Mouse (Mus musculus) spleen, adult 2 months (tissue): ENCODE data around the gene Hapln1. TPM values are rescaled to one million over a fixed set of nuclear protein-coding genes. Genes with fewer than 3 reads are reported as not detected.

Experiments used
- DNase-seq, 2 experiments: peaks; one replicate each; pipeline versions ENCODE4 v3.0.0 to v3.0.0-alpha.2; 2012 to 2021; ENCODE audit warnings: low spot score in 2 of 2, low read depth in 1 of 2
- H3K27ac ChIP-seq: fragments of 200-500 bp; 2 replicates; pipeline ENCODE4 v1.5.1; 2012; ENCODE audit warnings: low read length, inconsistent platforms; ENCODE audit not compliant: insufficient read depth
- H3K27me3 ChIP-seq: fragments of 200-500 bp; 2 replicates; pipeline ENCODE4 v1.6.1; 2012; ENCODE audit warnings: mild to moderate bottlenecking, moderate library complexity, low read length, inconsistent platforms; ENCODE audit not compliant: control insufficient read depth, insufficient read depth
- H3K36me3 ChIP-seq: fragments of 200-500 bp; 2 replicates; pipeline ENCODE4 v1.6.1; 2012; ENCODE audit warnings: mild to moderate bottlenecking, low read length, inconsistent platforms; ENCODE audit not compliant: control insufficient read depth, insufficient read depth
- H3K4me1 ChIP-seq: fragments of 200-500 bp; 2 replicates; pipeline ENCODE4 v1.6.1; 2011; ENCODE audit warnings: inconsistent platforms; ENCODE audit not compliant: control insufficient read depth, insufficient read depth, insufficient read length
- H3K4me3 ChIP-seq: fragments of 200-500 bp; 2 replicates; pipeline ENCODE4 v1.5.1; 2011; ENCODE audit warnings: mild to moderate bottlenecking, inconsistent platforms; ENCODE audit not compliant: insufficient read depth, insufficient read length; ENCODE audit errors: extremely low read depth
- CTCF ChIP-seq: fragments of 200-500 bp; IDR thresholded peaks from 2 replicates; pipeline ENCODE4 v1.5.1; 2011; ENCODE audit warnings: mild to moderate bottlenecking, inconsistent platforms; ENCODE audit not compliant: insufficient read depth, insufficient read length, insufficient replicate concordance; ENCODE audit errors: extremely low read depth
- POLR2A ChIP-seq: fragments of 200-500 bp; IDR thresholded peaks from 2 replicates; pipeline ENCODE4 v1.6.1; 2011; ENCODE audit warnings: low read depth, low read length, inconsistent platforms
- WGBS: fragments of 180-500 bp; shearing (Covaris S2); methylation state at CpG from one replicate; pipeline ENCODE4 v1.1.7; 2018; 5-methylcytosine and 5-hydroxymethylcytosine counted together
- polyA plus RNA-seq: library from polyadenylated mRNA; depleted of rRNA; stranded (reverse); fragments of >200 nt; gene quantifications from 2 replicates; pipeline ENCODE4 v1.2.3, GENCODE M21; 2012

The Hapln1 gene
- polyA plus RNA-seq, 1 experiment, result not detected

GRCm38 (mm10) chr13:89564518-89564917, 24.9 kb downstream of the Hapln1 start:
- no peak overlapping the region for H3K4me3 ChIP-seq
- 78% methylated on average over 5 of the region's 5 CpGs for WGBS

DNA sequence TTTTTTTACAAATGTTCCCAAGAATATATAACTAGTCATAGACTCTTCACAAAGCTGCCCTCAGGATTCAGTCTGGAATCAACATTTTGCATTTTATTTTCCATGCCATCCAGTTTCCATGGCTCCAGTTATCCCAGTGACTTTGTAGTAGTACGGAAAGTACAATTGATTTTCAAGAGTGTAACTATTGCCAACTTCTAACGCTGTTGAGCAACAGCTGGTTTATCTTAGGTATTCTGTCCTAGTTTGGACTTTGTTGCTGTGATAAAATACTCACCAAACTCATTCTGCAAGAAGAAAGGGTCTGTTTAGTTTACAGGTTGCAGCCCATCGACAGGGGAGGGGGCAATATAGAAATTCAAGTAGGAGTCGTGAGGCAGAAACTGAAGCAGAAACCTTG, 26.7 kb downstream of the Hapln1 start:
- 82% methylated on average over 4 of the region's 4 CpGs for WGBS
- Histone ChIP-seq H3K27ac (no peak overlapping the region), H3K4me3 (no peak overlapping the region), H3K36me3 (no peaks in the 10 kb centered on the region), H3K4me1 (no peaks in the 10 kb centered on the region), H3K27me3 (no peaks in the 10 kb centered on the region)
- no peak for DNase-seq
- TF ChIP-seq POLR2A, result no peak
- TF ChIP-seq CTCF, result no peak

More at GRCm38 (mm10) chr13:89564518-89564917, 24.9 kb downstream of the Hapln1 start:
- Histone ChIP-seq H3K4me1 (no peaks in the 10 kb centered on the region), H3K27me3 (no peaks in the 10 kb centered on the region), H3K27ac (no peak overlapping the region), H3K36me3 (no peaks in the 10 kb centered on the region)
- TF ChIP-seq POLR2A, result no peak
- TF ChIP-seq CTCF, result no peak
- no peak for DNase-seq

- Histone ChIP-seq H3K4me1 (no peaks in the 10 kb centered on the region), H3K27me3 (no peaks in the 10 kb centered on the region), H3K4me3 (no peak overlapping the region), H3K27ac (no peak overlapping the region), H3K36me3 (no peaks in the 10 kb centered on the region)
- TF ChIP-seq POLR2A (no peak), CTCF (no peak)
- WGBS, result 95% methylated on average over 2 of the region's 2 CpGs
- no peak for DNase-seq
These were observed 39.5 kb downstream of the Hapln1 start for GRCm38 (mm10) chr13:89579115-89579514.

DNA sequence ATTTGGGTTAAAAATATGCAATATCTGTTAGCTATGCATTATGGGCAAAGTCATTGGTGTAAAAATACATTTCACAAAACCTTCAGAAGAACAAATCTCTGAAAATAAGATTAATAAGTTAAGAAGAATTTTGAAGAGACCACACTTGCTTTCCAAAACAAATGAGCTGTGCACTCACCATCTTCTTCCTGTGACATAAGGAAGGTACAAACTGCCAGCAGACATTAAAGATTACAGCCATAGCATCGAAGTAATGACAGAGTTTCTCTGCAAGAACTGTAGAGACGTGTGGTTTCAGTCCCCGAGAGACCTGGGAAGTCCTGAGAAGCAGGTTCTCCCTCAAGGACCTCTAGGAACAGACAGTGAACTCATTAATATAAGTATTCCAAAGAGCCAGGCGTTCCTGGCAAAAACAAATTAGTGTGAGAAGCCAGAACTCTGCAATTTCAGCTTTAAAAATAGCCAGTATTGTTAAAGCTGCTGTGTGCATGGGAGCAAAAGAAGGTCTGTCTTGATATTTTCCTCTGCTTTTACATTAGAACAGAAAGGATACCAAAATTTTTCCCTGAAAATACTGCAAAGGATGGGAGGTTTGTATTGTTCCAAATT, 43.6 kb downstream of the Hapln1 start:
- Histone ChIP-seq H3K4me3 (no peak overlapping the region), H3K4me1 (no peaks in the 10 kb centered on the region), H3K36me3 (no peaks in the 10 kb centered on the region), H3K27me3 (no peaks in the 10 kb centered on the region), H3K27ac (no peak overlapping the region)
- 71% methylated on average over 4 of the region's 4 CpGs for WGBS
- TF ChIP-seq CTCF (no peak), POLR2A (no peak)
- DNase-seq, result no peak

DNA sequence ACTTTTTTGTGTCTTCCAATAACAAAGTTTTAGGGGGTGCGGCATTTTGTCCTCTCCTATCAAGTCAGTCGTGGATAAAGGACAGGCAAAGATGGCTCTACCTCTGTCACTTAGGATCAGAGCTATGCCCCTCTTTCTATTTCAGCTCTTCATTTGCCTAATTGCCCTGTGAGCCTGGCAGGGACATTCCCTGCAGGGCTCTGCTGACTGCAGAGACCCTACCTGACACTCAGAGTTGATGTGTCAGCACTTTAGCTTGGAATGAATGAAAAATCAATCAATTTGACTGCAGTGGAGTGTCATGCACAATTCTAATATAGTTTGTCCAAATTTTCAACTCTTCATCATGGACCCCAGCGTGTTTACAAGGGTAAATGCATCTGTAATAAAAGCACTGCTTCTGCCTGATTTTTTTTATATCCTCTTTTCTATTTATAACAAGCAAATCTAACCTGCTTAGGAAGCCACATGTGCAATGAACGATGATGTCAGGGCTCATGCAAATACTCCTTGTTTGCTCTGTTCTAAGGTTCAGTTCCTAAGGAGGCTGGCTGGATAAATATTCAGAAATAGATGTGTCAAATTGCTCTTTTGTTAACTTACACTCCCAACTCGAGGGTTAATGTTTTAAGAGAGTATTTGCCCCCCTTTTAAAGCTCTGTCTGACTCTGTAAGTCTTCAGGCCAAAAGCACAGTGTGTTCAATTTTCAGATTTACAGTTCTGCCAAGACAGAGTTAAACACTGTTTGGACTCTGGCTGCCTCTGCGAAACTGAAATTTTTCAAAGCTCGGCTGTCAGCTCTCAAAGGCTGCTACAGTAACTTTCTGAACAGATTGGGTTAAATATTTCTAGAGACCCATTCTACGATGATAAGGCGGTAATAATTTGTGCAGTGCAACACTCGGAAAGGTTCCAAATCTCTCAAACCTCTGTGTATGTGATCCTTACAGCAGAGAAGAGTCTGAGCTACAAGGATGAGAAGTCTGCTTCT, 44.4 kb downstream of the Hapln1 start:
- Histone ChIP-seq H3K27ac (no peak overlapping the region), H3K36me3 (no peaks in the 10 kb centered on the region), H3K4me1 (no peaks in the 10 kb centered on the region), H3K4me3 (no peak overlapping the region; the same call in 1 of the 2 replicates), H3K27me3 (no peaks in the 10 kb centered on the region)
- TF ChIP-seq CTCF (no peak), POLR2A (no peak)
- WGBS, result 69% methylated on average over 10 of the region's 10 CpGs
- no peak for DNase-seq

- Histone ChIP-seq H3K27ac (no peak overlapping the region), H3K4me3 (no peak overlapping the region), H3K4me1 (no peaks in the 10 kb centered on the region), H3K36me3 (no peaks in the 10 kb centered on the region), H3K27me3 (no peaks in the 10 kb centered on the region)
- no peak for DNase-seq
- WGBS, result 71% methylated on average over 1 of the region's 1 CpGs
- TF ChIP-seq CTCF (no peak), POLR2A (no peak)
These were observed 45.5 kb downstream of the Hapln1 start for GRCm38 (mm10) chr13:89585144-89585543.
